Mouse (Mus musculus) bone marrow, adult 2 months (tissue): Measurements from ENCODE around the gene Trpv2.
A peak's percentile ranks its signal among the peaks of the same experiment; 100 is the strongest.

Source experiments
- CTCF ChIP-seq: fragments of 200-500 bp; IDR thresholded peaks from 2 replicates; pipeline ENCODE4 v1.5.1; 2011; ENCODE audit warnings: low read length, control low read depth; ENCODE audit not compliant: control insufficient read depth, insufficient read depth
- POLR2A ChIP-seq: fragments of 200-500 bp; IDR thresholded peaks from 2 replicates; pipeline ENCODE4 v1.6.1; 2011; ENCODE audit warnings: low read depth, mild to moderate bottlenecking, control low read depth, low read length, borderline replicate concordance; ENCODE audit not compliant: control insufficient read depth

GRCm38 (mm10) chr11:62575659-62576438 is 1.6 kb downstream of the Trpv2 start:
- TF ChIP-seq CTCF: peak; percentile 24; the same call in 1 of the 2 replicates
- peak; percentile 70 for TF ChIP-seq POLR2A
